Mouse (Mus musculus) spleen, adult 2 months (tissue): Measurements from ENCODE around the gene Tcp1. TPM values are rescaled to one million over a fixed set of nuclear protein-coding genes. Genes with fewer than 3 reads are reported as not detected.

Experiments used
- DNase-seq, 2 experiments: peaks; one replicate each; pipeline versions ENCODE4 v3.0.0 to v3.0.0-alpha.2; 2012 to 2021; ENCODE audit warnings: low spot score in 2 of 2, low read depth in 1 of 2
- H3K27ac ChIP-seq: fragments of 200-500 bp; 2 replicates; pipeline ENCODE4 v1.5.1; 2012; ENCODE audit warnings: low read length, inconsistent platforms; ENCODE audit not compliant: insufficient read depth
- H3K27me3 ChIP-seq: fragments of 200-500 bp; 2 replicates; pipeline ENCODE4 v1.6.1; 2012; ENCODE audit warnings: mild to moderate bottlenecking, moderate library complexity, low read length, inconsistent platforms; ENCODE audit not compliant: control insufficient read depth, insufficient read depth
- H3K36me3 ChIP-seq: fragments of 200-500 bp; 2 replicates; pipeline ENCODE4 v1.6.1; 2012; ENCODE audit warnings: mild to moderate bottlenecking, low read length, inconsistent platforms; ENCODE audit not compliant: control insufficient read depth, insufficient read depth
- H3K4me1 ChIP-seq: fragments of 200-500 bp; 2 replicates; pipeline ENCODE4 v1.6.1; 2011; ENCODE audit warnings: inconsistent platforms; ENCODE audit not compliant: control insufficient read depth, insufficient read depth, insufficient read length
- H3K4me3 ChIP-seq: fragments of 200-500 bp; 2 replicates; pipeline ENCODE4 v1.5.1; 2011; ENCODE audit warnings: mild to moderate bottlenecking, inconsistent platforms; ENCODE audit not compliant: insufficient read depth, insufficient read length; ENCODE audit errors: extremely low read depth
- CTCF ChIP-seq: fragments of 200-500 bp; IDR thresholded peaks from 2 replicates; pipeline ENCODE4 v1.5.1; 2011; ENCODE audit warnings: mild to moderate bottlenecking, inconsistent platforms; ENCODE audit not compliant: insufficient read depth, insufficient read length, insufficient replicate concordance; ENCODE audit errors: extremely low read depth
- POLR2A ChIP-seq: fragments of 200-500 bp; IDR thresholded peaks from 2 replicates; pipeline ENCODE4 v1.6.1; 2011; ENCODE audit warnings: low read depth, low read length, inconsistent platforms
- WGBS: fragments of 180-500 bp; shearing (Covaris S2); methylation state at CpG from one replicate; pipeline ENCODE4 v1.1.7; 2018; 5-methylcytosine and 5-hydroxymethylcytosine counted together
- polyA plus RNA-seq: library from polyadenylated mRNA; depleted of rRNA; stranded (reverse); fragments of >200 nt; gene quantifications from 2 replicates; pipeline ENCODE4 v1.2.3, GENCODE M21; 2012

The Tcp1 gene
- polyA plus RNA-seq, 1 experiment: 32.9 TPM

GRCm38 (mm10) chr17:12902291-12902690 lies 13.2 kb upstream of the Tcp1 start:
- WGBS: 93% methylated on average over 6 of the region's 6 CpGs
- Histone ChIP-seq H3K27me3 (no peaks in the 10 kb centered on the region), H3K4me3 (no peak overlapping the region), H3K36me3 (no peaks in the 10 kb centered on the region; the same call in 1 of the 2 replicates), H3K27ac (no peak overlapping the region), H3K4me1 (no peaks in the 10 kb centered on the region)
- no peak for TF ChIP-seq CTCF
- no peak for TF ChIP-seq POLR2A
- DNase-seq: no peak

- Histone ChIP-seq H3K4me1 (no peaks in the 10 kb centered on the region), H3K27me3 (no peaks in the 10 kb centered on the region), H3K27ac (no peak overlapping the region), H3K4me3 (no peak overlapping the region), H3K36me3 (no peaks in the 10 kb centered on the region; the same call in 1 of the 2 replicates)
- TF ChIP-seq CTCF (no peak), POLR2A (no peak)
- WGBS: 87% methylated on average over 11 of the region's 12 CpGs
- DNase-seq: no peak
Observed at GRCm38 (mm10) chr17:12903372-12904333, 11.8 kb upstream of the Tcp1 start.

GRCm38 (mm10) chr17:12904349-12904748 lies 11.2 kb upstream of the Tcp1 start:
- 61% methylated on average over 1 of the region's 1 CpGs for WGBS
- Histone ChIP-seq H3K27me3 (no peaks in the 10 kb centered on the region), H3K4me3 (no peak overlapping the region), H3K36me3 (no peaks in the 10 kb centered on the region), H3K27ac (no peak overlapping the region), H3K4me1 (no peaks in the 10 kb centered on the region)
- TF ChIP-seq CTCF (no peak), POLR2A (no peak)
- DNase-seq: no peak

GRCm38 (mm10) chr17:12905810-12906209 lies 9.7 kb upstream of the Tcp1 start:
- no peak for DNase-seq
- H3K27ac ChIP-seq: no peak overlapping the region
- no peak overlapping the region for H3K4me3 ChIP-seq
- 90% methylated on average over 4 of the region's 4 CpGs for WGBS
- peaks cover 2% of the 10 kb centered on the region; the same call in 1 of the 2 replicates for H3K36me3 ChIP-seq
- no peaks in the 10 kb centered on the region; the same call in 1 of the 2 replicates for H3K4me1 ChIP-seq
- TF ChIP-seq CTCF (no peak), POLR2A (no peak)
- no peaks in the 10 kb centered on the region for H3K27me3 ChIP-seq

- Histone ChIP-seq H3K4me3 (no peak overlapping the region), H3K27ac (no peak overlapping the region), H3K4me1 (no peaks in the 10 kb centered on the region; the same call in 1 of the 2 replicates), H3K36me3 (peaks cover 4% of the 10 kb centered on the region), H3K27me3 (no peaks in the 10 kb centered on the region)
- TF ChIP-seq CTCF (no peak), POLR2A (no peak)
- DNase-seq: no peak
- 97% methylated on average over 9 of the region's 9 CpGs for WGBS
Observed at GRCm38 (mm10) chr17:12906436-12906835, 9.1 kb upstream of the Tcp1 start.

- H3K4me1 ChIP-seq: no peaks in the 10 kb centered on the region; the same call in 1 of the 2 replicates
- 93% methylated on average over 35 of the region's 35 CpGs for WGBS
- no peak for DNase-seq
- no peak within 1 kb of the TSS for H3K4me3 ChIP-seq
- no peaks in the 10 kb centered on the region for H3K27me3 ChIP-seq
- TF ChIP-seq POLR2A (no peak), CTCF (no peak)
- H3K27ac ChIP-seq: no peak within 1 kb of the TSS
- H3K36me3 ChIP-seq: peaks cover 17% of the 10 kb centered on the region
Observed at GRCm38 (mm10) chr17:12909361-12910280, 5.9 kb upstream of the Tcp1 start, which contains the start of gene Pnldc1. TSS of gene Pnldc1 (minus strand) at chr17:12910230.
